ENCODE assay signal across 18 mouse cellular contexts in the genomic region with DNA sequence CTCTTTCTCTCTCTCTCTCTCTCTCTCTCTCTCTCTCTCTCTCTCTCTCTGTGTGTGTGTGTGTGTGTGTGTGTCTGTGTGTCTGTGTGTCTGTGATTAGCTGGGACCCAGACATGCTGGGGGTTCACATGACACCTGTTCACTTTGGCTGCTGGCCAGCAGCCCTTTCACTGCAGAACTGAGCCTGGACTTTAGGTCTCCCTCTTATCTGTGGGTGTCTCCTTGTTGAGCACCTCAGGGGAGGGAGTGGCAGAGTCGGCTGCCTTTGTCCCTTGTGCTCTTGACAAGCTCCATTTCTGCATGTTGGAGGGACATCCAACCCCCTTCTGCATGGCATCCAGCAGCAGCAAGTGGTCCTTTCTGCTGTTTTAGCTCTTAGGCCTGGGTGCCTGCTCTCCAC. TPM values are rescaled to one million over a fixed set of nuclear protein-coding genes. Genes with fewer than 3 reads are reported as not detected.
"Had no signal": no experiment of that assay in that cellular context is flagged by ENCODE, and none has a peak within 500 bp of the region (broad histone marks: within the 10 kb centered on the region; RNA-seq: fewer than 3 reads in every experiment).

No protein-coding gene starts in this region.

- H3K27ac ChIP-seq: left cerebral cortex, adult 2 months; limb, embryonic 15.5 days; liver, embryonic 12.5 days; midbrain, embryonic 15.5 days; stomach, embryonic 15.5 days had no signal

- H3K9me3 ChIP-seq: limb, embryonic 15.5 days; liver, embryonic 12.5 days; midbrain, embryonic 15.5 days; stomach, embryonic 15.5 days had no signal

- H3K9ac ChIP-seq: limb, embryonic 15.5 days; liver, embryonic 12.5 days; midbrain, embryonic 15.5 days; stomach, embryonic 15.5 days had no signal

- H3K4me3 ChIP-seq: left cerebral cortex, adult 2 months; limb, embryonic 15.5 days; liver, embryonic 12.5 days; midbrain, embryonic 15.5 days; stomach, embryonic 15.5 days had no signal

- H3K27me3 ChIP-seq: limb, embryonic 15.5 days; midbrain, embryonic 15.5 days; stomach, embryonic 15.5 days had no signal

- ATAC-seq: liver, embryonic 12.5 days; lung, postnatal 0 days; midbrain, embryonic 15.5 days had no signal

- DNase-seq: kidney, adult 11 months; kidney, adult 9 months; kidney, postnatal 10 days; lung, postnatal 4 days; right cerebral cortex, postnatal 4 days; spleen, adult 18-20 months; thymus, postnatal 4 days had no signal

- H3K4me2 ChIP-seq: limb, embryonic 15.5 days; liver, embryonic 12.5 days; midbrain, embryonic 11.5 days; midbrain, embryonic 15.5 days; stomach, embryonic 15.5 days had no signal

- H3K4me1 ChIP-seq: midbrain, embryonic 15.5 days had no signal

- H3K36me3 ChIP-seq: limb, embryonic 15.5 days; liver, embryonic 12.5 days; midbrain, embryonic 15.5 days; stomach, embryonic 15.5 days had no signal

RNA-seq across cellular contexts. Expression of gene Arhgap8, which starts 11.0 kb away (rescaled TPM):
- total RNA-seq: layer of hippocampus, postnatal 14 days; left cerebral cortex, adult 2 months; megakaryocyte, adult 5-6 weeks; monocyte, adult 5-6 weeks; neutrophil, adult 5-6 weeks had no signal
